Mouse (Mus musculus): ENCODE measurements at regions not wholly inside any gene's neighbourhood (a gene's known extent, or its start where the extent isn't known, plus 50 kb on each side); places are given as distances from the start of the nearest gene placed in this dataset.

GRCm38 (mm10) chr1:121051496-121052119 lies 280.8 kb downstream of the Insig2 start:
- no peak for TF ChIP-seq CTCF (IDR thresholded peaks at IDR 0.05; ENCODE audit: low read depth)
- TF ChIP-seq EP300 (IDR thresholded peaks at IDR 0.05; ENCODE audit: low read depth): no peak
